Mouse (Mus musculus) intestine, embryonic 14.5 days (tissue): Measurements from ENCODE around the gene Iqsec1. TPM values are rescaled to one million over a fixed set of nuclear protein-coding genes. Genes with fewer than 3 reads are reported as not detected.
A peak's percentile ranks its signal among the peaks of the same experiment; 100 is the strongest.

Experiments used
- ATAC-seq: fragments of 200-750 bp; cut with Nextera tagmentation; replicated peaks from 2 replicates; pipeline ENCODE4 v1.8.0; 2017; ENCODE audit warnings: low read depth, moderate number of reproducible peaks, moderate TSS enrichment, moderate library complexity; ENCODE audit not compliant: low FRiP score, low TSS enrichment
- DNase-seq: peaks from one replicate; pipeline ENCODE4 v3.0.0-alpha.2; 2018; ENCODE audit warnings: low spot score
- H3K27ac ChIP-seq: fragments of 300-500 bp; sonication (generic); 2 replicates; pipeline ENCODE4 v1.5.1; 2014; ENCODE audit warnings: low read depth, mild to moderate bottlenecking, control low read depth
- H3K27me3 ChIP-seq: fragments of 300-500 bp; sonication (generic); replicated peaks from 2 replicates; pipeline ENCODE4 v1.6.1; 2014; ENCODE audit warnings: low read length, control low read depth; ENCODE audit not compliant: control insufficient read depth, insufficient read depth
- H3K36me3 ChIP-seq: fragments of 300-500 bp; sonication (generic); 2 replicates; pipeline ENCODE4 v1.6.1; 2014; ENCODE audit warnings: low read length, control low read depth; ENCODE audit not compliant: control insufficient read depth, insufficient read depth
- H3K4me1 ChIP-seq: fragments of 300-500 bp; sonication (generic); replicated peaks from 2 replicates; pipeline ENCODE4 v1.6.1; 2014; ENCODE audit warnings: low read length, control low read depth, mixed read lengths; ENCODE audit not compliant: control insufficient read depth, insufficient read depth
- H3K4me2 ChIP-seq: fragments of 300-500 bp; sonication (generic); 2 replicates; pipeline ENCODE4 v1.6.1; 2014; ENCODE audit warnings: low read length
- H3K4me3 ChIP-seq: fragments of 300-500 bp; sonication (generic); 2 replicates; pipeline ENCODE4 v1.5.1; 2014; ENCODE audit warnings: low read depth, low read length, control low read depth, mixed read lengths
- H3K9ac ChIP-seq: fragments of 300-500 bp; sonication (generic); 2 replicates; pipeline ENCODE4 v1.6.1; 2014; ENCODE audit warnings: mild to moderate bottlenecking, low read length
- H3K9me3 ChIP-seq: fragments of 300-500 bp; sonication (generic); 2 replicates; pipeline ENCODE4 v1.6.1; 2016; ENCODE audit warnings: low read length, control low read depth; ENCODE audit not compliant: control insufficient read depth
- WGBS: fragments of 180-500 bp; shearing (Covaris S2); extraction: QIAGEN DNeasy Blood & Tissue Kit; methylation state at CpG from one replicate; pipeline ENCODE4 v1.1.7; 2014; 5-methylcytosine and 5-hydroxymethylcytosine counted together
- polyA plus RNA-seq: library from polyadenylated mRNA; unstranded; fragments of >200 nt; fragmentation: Nextera tagmentation; extraction: Ambion mirVana; gene quantifications from 2 replicates; pipeline ENCODE4 v1.2.1, GENCODE M21; 2014

Gene Iqsec1
- polyA plus RNA-seq, 1 experiment from 2014 or later, result 13.0 TPM

GRCm38 (mm10) chr6:90622758-90623455 is 365.6 kb downstream of the Iqsec1 start:
- Histone ChIP-seq H3K4me3 (no peak overlapping the region), H3K9me3 (no peaks in the 10 kb centered on the region), H3K9ac (no peak overlapping the region), H3K27me3 (no peaks in the 10 kb centered on the region), H3K27ac (peak overlapping the region; percentile 29; the same call in 1 of the 2 replicates), H3K4me2 (no peak overlapping the region), H3K4me1 (peaks cover 25% of the 10 kb centered on the region; the same call in 1 of the 2 replicates), H3K36me3 (no peaks in the 10 kb centered on the region)
- ATAC-seq (peak; percentile 74), DNase-seq (no peak)
- WGBS, result 46% methylated on average over 11 of the region's 11 CpGs

GRCm38 (mm10) chr6:90621584-90621890 is 366.9 kb downstream of the Iqsec1 start:
- Histone ChIP-seq H3K27me3 (no peaks in the 10 kb centered on the region), H3K36me3 (no peaks in the 10 kb centered on the region), H3K4me3 (no peak overlapping the region), H3K4me1 (peaks cover 25% of the 10 kb centered on the region; the same call in 1 of the 2 replicates), H3K9me3 (no peaks in the 10 kb centered on the region), H3K27ac (no peak overlapping the region), H3K4me2 (no peak overlapping the region), H3K9ac (no peak overlapping the region)
- 45% methylated on average over 6 of the region's 6 CpGs for WGBS
- no peak for ATAC-seq
- DNase-seq, result no peak

GRCm38 (mm10) chr6:90620791-90621583 is 367.5 kb downstream of the Iqsec1 start:
- Histone ChIP-seq H3K27me3 (no peaks in the 10 kb centered on the region), H3K4me3 (no peak overlapping the region), H3K36me3 (no peaks in the 10 kb centered on the region), H3K4me2 (no peak overlapping the region), H3K27ac (no peak overlapping the region), H3K4me1 (peaks cover 25% of the 10 kb centered on the region; the same call in 1 of the 2 replicates), H3K9ac (no peak overlapping the region), H3K9me3 (no peaks in the 10 kb centered on the region)
- WGBS, result 50% methylated on average over 9 of the region's 9 CpGs
- DNase-seq (no peak), ATAC-seq (no peak)

- Histone ChIP-seq H3K9me3 (no peaks in the 10 kb centered on the region), H3K27me3 (no peaks in the 10 kb centered on the region), H3K27ac (no peak overlapping the region), H3K9ac (no peak overlapping the region), H3K4me3 (no peak overlapping the region), H3K36me3 (no peaks in the 10 kb centered on the region), H3K4me2 (no peak overlapping the region), H3K4me1 (peaks cover 25% of the 10 kb centered on the region; the same call in 1 of the 2 replicates)
- WGBS, result 79% methylated on average over 5 of the region's 5 CpGs
- ATAC-seq, result no peak
- no peak for DNase-seq
These were observed 368.5 kb downstream of the Iqsec1 start for GRCm38 (mm10) chr6:90619936-90620335.

GRCm38 (mm10) chr6:90618821-90619636 is 369.5 kb downstream of the Iqsec1 start:
- no peak overlapping the region for H3K4me3 ChIP-seq
- peaks cover 21% of the 10 kb centered on the region; the same call in 1 of the 2 replicates for H3K4me1 ChIP-seq
- H3K36me3 ChIP-seq, result no peaks in the 10 kb centered on the region
- no peaks in the 10 kb centered on the region for H3K27me3 ChIP-seq
- ATAC-seq, result no peak
- no peaks in the 10 kb centered on the region for H3K9me3 ChIP-seq
- H3K9ac ChIP-seq, result no peak overlapping the region
- 65% methylated on average over 19 of the region's 19 CpGs for WGBS
- DNase-seq, result no peak
- no peak overlapping the region for H3K27ac ChIP-seq
- H3K4me2 ChIP-seq, result no peak overlapping the region

GRCm38 (mm10) chr6:90618274-90618673 is 370.2 kb downstream of the Iqsec1 start:
- H3K4me1 ChIP-seq, result peaks cover 20% of the 10 kb centered on the region; the same call in 1 of the 2 replicates
- no peak overlapping the region for H3K4me2 ChIP-seq
- no peaks in the 10 kb centered on the region for H3K9me3 ChIP-seq
- ATAC-seq (no peak), DNase-seq (no peak)
- H3K27me3 ChIP-seq, result no peaks in the 10 kb centered on the region
- no peak overlapping the region for H3K27ac ChIP-seq
- 65% methylated on average over 4 of the region's 4 CpGs for WGBS
- H3K4me3 ChIP-seq, result no peak overlapping the region
- H3K36me3 ChIP-seq, result no peaks in the 10 kb centered on the region
- no peak overlapping the region for H3K9ac ChIP-seq

GRCm38 (mm10) chr6:90616481-90616880 is 372.0 kb downstream of the Iqsec1 start:
- Histone ChIP-seq H3K4me3 (no peak overlapping the region), H3K4me2 (no peak overlapping the region), H3K9me3 (no peaks in the 10 kb centered on the region), H3K27me3 (no peaks in the 10 kb centered on the region), H3K27ac (no peak overlapping the region), H3K9ac (no peak overlapping the region), H3K36me3 (no peaks in the 10 kb centered on the region), H3K4me1 (peaks cover 11% of the 10 kb centered on the region; the same call in 1 of the 2 replicates)
- ATAC-seq (no peak), DNase-seq (no peak)
- WGBS, result 76% methylated on average over 6 of the region's 6 CpGs

- Histone ChIP-seq H3K4me1 (0 out of 2 replicates have a peak, but pooled peaks cover 6% of the 10 kb centered on the region), H3K36me3 (no peaks in the 10 kb centered on the region), H3K9ac (no peak overlapping the region), H3K27ac (no peak overlapping the region), H3K27me3 (no peaks in the 10 kb centered on the region), H3K4me3 (no peak overlapping the region), H3K9me3 (no peaks in the 10 kb centered on the region), H3K4me2 (no peak overlapping the region)
- DNase-seq (no peak), ATAC-seq (no peak)
- WGBS, result 88% methylated on average over 6 of the region's 6 CpGs
These were observed 372.5 kb downstream of the Iqsec1 start for GRCm38 (mm10) chr6:90615991-90616390.
